Mouse (Mus musculus): ENCODE measurements around the gene Acot2. TPM values are rescaled to one million over a fixed set of nuclear protein-coding genes. Genes with fewer than 3 reads are reported as not detected.
"Not testable (repeated sequence)": the region's sequence is repeated elsewhere in the genome, so short reads cannot be mapped to it uniquely, and the experiment has no call there.

Acot2 gene
- polyA plus RNA-seq, 2 experiments = 2.7 to 6.0 TPM

- DNase-seq (ENCODE audit: low read depth in 3 of 3, low spot score in 3 of 3) = no peak
- H3K4me1 ChIP-seq (replicated peaks; ENCODE audit: control insufficient read depth in 2 of 2, insufficient read depth in 2 of 2, low read length in 1 of 2) = peaks cover 0 to 8% of the 10 kb centered on the region in 2 experiments; a peak in 2 of 4 replicates
- H3K9ac ChIP-seq (replicated peaks) = no peak overlapping the region
- TF ChIP-seq CTCF (IDR thresholded peaks at IDR 0.05; ENCODE audit: low read depth) (no peak), EP300 (IDR thresholded peaks at IDR 0.05; ENCODE audit: low read depth) (no peak)
- no peak overlapping the region for H3K4me3 ChIP-seq (ENCODE audit: insufficient read depth in 1 of 2, low read depth in 2 of 2, low read length in 2 of 2)
- no peaks in the 10 kb centered on the region for H3K36me3 ChIP-seq (replicated peaks; ENCODE audit: control insufficient read depth, insufficient read depth, low read depth)
- WGBS (ENCODE audit: insufficient replicate concordance) = 56% methylated on average over 9 of the region's 9 CpGs
- H3K9me3 ChIP-seq (ENCODE audit: control insufficient read depth, low read length) = no peaks in the 10 kb centered on the region
- H3K27me3 ChIP-seq (ENCODE audit: control insufficient read depth, insufficient read depth, low read length) = no peaks in the 10 kb centered on the region
- no peak for ATAC-seq (ENCODE audit: insufficient read depth)
- no peak overlapping the region for H3K27ac ChIP-seq
- no peak overlapping the region for H3K4me2 ChIP-seq (ENCODE audit: low read depth)
Measured at GRCm38 (mm10) chr12:84023052-84023745, 35.5 kb downstream of the Acot2 start.

- Histone ChIP-seq H3K4me2 (ENCODE audit: low read depth) (no peak overlapping the region), H3K27ac (no peak overlapping the region), H3K36me3 (replicated peaks; ENCODE audit: control insufficient read depth, insufficient read depth, low read depth) (no peaks in the 10 kb centered on the region), H3K4me1 (replicated peaks; ENCODE audit: control insufficient read depth in 2 of 2, insufficient read depth in 2 of 2, low read length in 1 of 2) (peaks cover 0 to 8% of the 10 kb centered on the region in 2 experiments; a peak in 2 of 4 replicates), H3K4me3 (ENCODE audit: insufficient read depth in 1 of 2, low read depth in 2 of 2, low read length in 2 of 2) (no peak overlapping the region), H3K9me3 (ENCODE audit: control insufficient read depth, low read length) (no peaks in the 10 kb centered on the region), H3K27me3 (ENCODE audit: control insufficient read depth, insufficient read depth, low read length) (no peaks in the 10 kb centered on the region), H3K9ac (replicated peaks) (no peak overlapping the region)
- TF ChIP-seq CTCF (IDR thresholded peaks at IDR 0.05; ENCODE audit: low read depth) (no peak), EP300 (IDR thresholded peaks at IDR 0.05; ENCODE audit: low read depth) (no peak)
- WGBS (ENCODE audit: insufficient replicate concordance) = 74% methylated on average over 7 of the region's 7 CpGs
- no peak for DNase-seq (ENCODE audit: low read depth in 3 of 3, low spot score in 3 of 3)
- no peak for ATAC-seq (ENCODE audit: insufficient read depth)
Measured at GRCm38 (mm10) chr12:84025888-84026287, 38.2 kb downstream of the Acot2 start.

GRCm38 (mm10) chr12:84028328-84028727, 40.7 kb downstream of the Acot2 start:
- not testable (repeated sequence) for H3K4me1 ChIP-seq (replicated peaks; ENCODE audit: control insufficient read depth in 2 of 2, insufficient read depth in 2 of 2, low read length in 1 of 2); H3K9me3 ChIP-seq (ENCODE audit: control insufficient read depth, low read length); H3K4me3 ChIP-seq (ENCODE audit: insufficient read depth in 1 of 2, low read depth in 2 of 2, low read length in 2 of 2); H3K36me3 ChIP-seq (replicated peaks; ENCODE audit: control insufficient read depth, insufficient read depth, low read depth); DNase-seq (ENCODE audit: low read depth in 3 of 3, low spot score in 3 of 3); H3K27me3 ChIP-seq (ENCODE audit: control insufficient read depth, insufficient read depth, low read length); ATAC-seq (ENCODE audit: insufficient read depth); H3K27ac ChIP-seq; H3K4me2 ChIP-seq (ENCODE audit: low read depth); H3K9ac ChIP-seq (replicated peaks)
- WGBS (ENCODE audit: insufficient replicate concordance) = 42% methylated on average over 3 of the region's 3 CpGs

GRCm38 (mm10) chr12:84029043-84029442, 41.4 kb downstream of the Acot2 start:
- H3K4me3 ChIP-seq (ENCODE audit: insufficient read depth in 1 of 2, low read depth in 2 of 2, low read length in 2 of 2) = not testable (repeated sequence)

GRCm38 (mm10) chr12:84030659-84031332, 43.1 kb downstream of the Acot2 start:
- peaks cover 0 to 2% of the 10 kb centered on the region in 2 experiments; a peak in 2 of 4 replicates for H3K4me1 ChIP-seq (replicated peaks; ENCODE audit: control insufficient read depth in 2 of 2, insufficient read depth in 2 of 2, low read length in 1 of 2)
- DNase-seq (ENCODE audit: low read depth in 3 of 3, low spot score in 3 of 3) (peak in 1 of 3 experiments; percentile 46), ATAC-seq (ENCODE audit: insufficient read depth) (peak; percentile 50; the same call in 1 of the 2 replicates)
- TF ChIP-seq CTCF (IDR thresholded peaks at IDR 0.05; ENCODE audit: low read depth) = peak; percentile 88
- no peak for TF ChIP-seq EP300 (IDR thresholded peaks at IDR 0.05; ENCODE audit: low read depth)
- H3K9ac ChIP-seq (replicated peaks) = no peak overlapping the region
- WGBS (ENCODE audit: insufficient replicate concordance) = 46% methylated on average over 4 of the region's 4 CpGs
- no peak overlapping the region for H3K27ac ChIP-seq
- no peaks in the 10 kb centered on the region for H3K36me3 ChIP-seq (replicated peaks; ENCODE audit: control insufficient read depth, insufficient read depth, low read depth)
- no peak overlapping the region for H3K4me2 ChIP-seq (ENCODE audit: low read depth)
- H3K9me3 ChIP-seq (ENCODE audit: control insufficient read depth, low read length) = no peaks in the 10 kb centered on the region
- no peaks in the 10 kb centered on the region for H3K27me3 ChIP-seq (ENCODE audit: control insufficient read depth, insufficient read depth, low read length)
- no peak overlapping the region for H3K4me3 ChIP-seq (ENCODE audit: insufficient read depth in 1 of 2, low read depth in 2 of 2, low read length in 2 of 2)

More at GRCm38 (mm10) chr12:84029043-84029442, 41.4 kb downstream of the Acot2 start:
- not testable (repeated sequence) for ATAC-seq (ENCODE audit: insufficient read depth); H3K27me3 ChIP-seq (ENCODE audit: control insufficient read depth, insufficient read depth, low read length); H3K27ac ChIP-seq; H3K9me3 ChIP-seq (ENCODE audit: control insufficient read depth, low read length); H3K9ac ChIP-seq (replicated peaks); H3K4me2 ChIP-seq (ENCODE audit: low read depth); H3K36me3 ChIP-seq (replicated peaks; ENCODE audit: control insufficient read depth, insufficient read depth, low read depth); H3K4me1 ChIP-seq (replicated peaks; ENCODE audit: control insufficient read depth in 2 of 2, insufficient read depth in 2 of 2, low read length in 1 of 2); DNase-seq (ENCODE audit: low read depth in 3 of 3, low spot score in 3 of 3)
- 93% methylated on average over 1 of the region's 1 CpGs for WGBS (ENCODE audit: insufficient replicate concordance)
